Mouse (Mus musculus) hindbrain, embryonic 16.5 days (tissue): Measurements from ENCODE around the gene Usp36. TPM values are rescaled to one million over a fixed set of nuclear protein-coding genes. Genes with fewer than 3 reads are reported as not detected.

Experiments
- ATAC-seq: fragments of 200-750 bp; cut with Nextera tagmentation; 2 replicates; pipeline ENCODE4 v1.8.0; 2017; ENCODE audit warnings: moderate TSS enrichment, moderate library complexity
- H3K27ac ChIP-seq: fragments of 300-500 bp; sonication (generic); 2 replicates; pipeline ENCODE4 v1.5.1; 2014; ENCODE audit warnings: low read depth, mild to moderate bottlenecking, control low read depth, low read length, moderate library complexity
- H3K27me3 ChIP-seq: fragments of 300-500 bp; sonication (generic); replicated peaks from 2 replicates; pipeline ENCODE4 v1.6.1; 2014; ENCODE audit warnings: low read length; ENCODE audit not compliant: control insufficient read depth, insufficient read depth
- H3K36me3 ChIP-seq: fragments of 300-500 bp; sonication (generic); 2 replicates; pipeline ENCODE4 v1.6.1; 2014; ENCODE audit warnings: mild to moderate bottlenecking, low read length, moderate library complexity, mixed read lengths; ENCODE audit not compliant: control insufficient read depth, insufficient read depth
- H3K4me1 ChIP-seq: fragments of 300-500 bp; sonication (generic); 2 replicates; pipeline ENCODE4 v1.6.1; 2014; ENCODE audit warnings: low read depth, low read length; ENCODE audit not compliant: control insufficient read depth, insufficient read depth
- H3K4me2 ChIP-seq: fragments of 300-500 bp; sonication (generic); 2 replicates; pipeline ENCODE4 v1.6.1; 2014; ENCODE audit warnings: mild to moderate bottlenecking, low read length, control low read depth, moderate library complexity
- H3K4me3 ChIP-seq: fragments of 300-500 bp; sonication (generic); 2 replicates; pipeline ENCODE4 v1.5.1; 2014; ENCODE audit warnings: mild to moderate bottlenecking, low read length, control low read depth, moderate library complexity
- H3K9ac ChIP-seq: fragments of 300-500 bp; sonication (generic); 2 replicates; pipeline ENCODE4 v1.6.1; 2014; ENCODE audit warnings: low read depth, mild to moderate bottlenecking, control low read depth, low read length, moderate library complexity
- H3K9me3 ChIP-seq: fragments of 300-500 bp; sonication (generic); 2 replicates; pipeline ENCODE4 v1.6.1; 2014; ENCODE audit warnings: mild to moderate bottlenecking, low read length, moderate library complexity; ENCODE audit not compliant: control insufficient read depth
- WGBS: fragments of 180-500 bp; shearing (Covaris S2); extraction: QIAGEN DNeasy Blood & Tissue Kit; methylation state at CpG from one replicate; pipeline ENCODE4 v1.1.7; 2014; 5-methylcytosine and 5-hydroxymethylcytosine counted together
- polyA plus RNA-seq: library from polyadenylated mRNA; unstranded; fragments of >200 nt; fragmentation: Nextera tagmentation; extraction: Ambion mirVana; gene quantifications from 2 replicates; pipeline ENCODE4 v1.2.1, GENCODE M21; 2015

Gene Usp36
- polyA plus RNA-seq, 1 experiment from 2014 or later: 15.2 TPM

DNA sequence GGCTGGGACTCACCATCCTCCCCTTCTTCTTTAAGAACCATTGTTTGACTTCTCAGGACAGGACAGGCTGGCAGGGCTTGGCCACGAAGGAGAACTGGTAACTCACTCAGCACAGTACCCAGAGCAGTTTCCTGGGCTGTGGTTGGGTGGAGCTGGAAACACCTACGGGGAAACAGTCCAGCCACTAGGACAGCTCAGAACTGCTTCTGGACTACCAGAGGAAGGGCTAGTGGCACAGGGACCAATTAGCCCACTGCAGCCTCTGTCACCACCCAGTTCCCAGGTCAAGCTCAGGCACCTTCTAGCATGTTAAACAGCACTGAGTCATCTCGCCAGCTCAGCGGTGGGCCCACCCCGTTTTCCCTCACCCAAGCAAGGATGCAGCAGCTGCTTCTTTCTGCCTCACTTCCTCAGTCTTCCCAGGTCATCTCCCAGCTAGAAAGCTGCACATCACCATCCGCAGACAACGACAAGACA lies 77.4 kb downstream of the Usp36 start:
- Histone ChIP-seq H3K9me3 (no peaks in the 10 kb centered on the region), H3K36me3 (no peaks in the 10 kb centered on the region), H3K27ac (peak overlapping the region; percentile 45), H3K4me2 (no peak overlapping the region), H3K4me1 (peaks cover 49% of the 10 kb centered on the region), H3K4me3 (no peak overlapping the region), H3K27me3 (no peaks in the 10 kb centered on the region), H3K9ac (no peak overlapping the region)
- WGBS: 71% methylated on average over 7 of the region's 7 CpGs
- no peak for ATAC-seq

DNA sequence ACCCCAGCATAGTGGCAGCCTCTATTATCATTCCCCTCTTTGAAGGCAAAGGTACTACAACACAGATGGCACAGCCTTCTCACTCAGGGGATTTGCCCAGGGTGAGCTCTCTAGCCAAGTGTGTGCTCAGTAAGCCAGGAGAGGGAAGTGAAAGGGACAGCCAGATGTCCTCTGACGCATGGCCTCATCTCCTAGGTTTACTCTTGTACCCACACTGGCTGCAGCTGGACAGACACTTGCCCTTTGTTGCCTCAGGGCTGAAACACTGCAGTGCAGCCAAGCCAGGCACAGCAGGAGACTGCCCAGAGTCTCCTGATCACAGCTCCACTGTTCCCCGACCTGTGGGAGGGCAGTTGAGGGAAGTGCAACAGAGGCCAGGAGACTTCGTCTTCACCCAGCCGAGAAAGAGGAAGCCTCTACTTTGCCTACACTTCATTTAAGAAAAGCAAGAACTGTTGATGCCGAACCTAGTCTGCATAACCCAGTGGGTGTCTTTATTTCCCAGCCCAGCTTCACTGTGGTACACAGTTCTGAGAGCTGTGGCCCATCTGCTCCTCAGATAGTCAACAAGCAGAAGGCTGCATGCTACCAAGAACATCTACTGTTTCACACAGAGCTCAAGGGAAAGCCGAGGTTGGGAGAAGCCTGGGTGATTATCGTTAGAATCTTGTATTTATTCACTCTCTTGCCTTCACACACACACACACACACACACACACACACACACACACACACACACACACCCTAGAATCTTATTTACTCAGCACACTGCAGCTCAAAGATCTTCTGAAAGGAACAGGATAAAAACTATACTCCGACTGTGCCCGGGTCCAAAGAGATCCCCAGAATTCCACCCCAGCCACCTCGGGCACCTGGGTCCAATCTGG lies 78.1 kb downstream of the Usp36 start:
- WGBS: 48% methylated on average over 10 of the region's 10 CpGs
- Histone ChIP-seq H3K27ac (peak overlapping the region; percentile 55), H3K36me3 (no peaks in the 10 kb centered on the region), H3K4me2 (no peak overlapping the region), H3K4me3 (no peak overlapping the region), H3K9ac (no peak overlapping the region), H3K9me3 (no peaks in the 10 kb centered on the region), H3K4me1 (peaks cover 52% of the 10 kb centered on the region), H3K27me3 (no peaks in the 10 kb centered on the region)
- ATAC-seq: no peak

DNA sequence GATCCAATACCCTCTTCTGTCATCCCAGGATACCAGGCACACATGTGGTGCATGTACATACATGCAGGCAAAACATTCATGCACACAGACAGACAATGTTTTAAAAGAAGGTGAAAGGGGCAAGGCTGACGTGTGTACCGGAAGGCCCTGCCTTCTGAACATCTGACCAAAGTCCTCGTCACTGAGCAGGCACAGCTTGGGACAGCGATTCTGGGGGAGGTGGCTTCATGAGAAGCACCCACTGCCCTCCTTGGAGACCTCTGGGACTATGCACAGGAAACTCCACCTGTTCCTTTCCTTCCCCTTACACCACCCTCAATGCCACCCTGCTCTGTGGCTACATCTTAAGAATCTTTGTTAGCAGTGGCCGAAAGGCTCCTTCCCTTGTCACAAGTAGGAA lies 79.1 kb downstream of the Usp36 start:
- Histone ChIP-seq H3K4me2 (no peak overlapping the region), H3K4me3 (no peak overlapping the region), H3K9ac (no peak overlapping the region), H3K27me3 (no peaks in the 10 kb centered on the region), H3K4me1 (peaks cover 52% of the 10 kb centered on the region), H3K9me3 (no peaks in the 10 kb centered on the region), H3K27ac (no peak overlapping the region), H3K36me3 (no peaks in the 10 kb centered on the region)
- ATAC-seq: no peak
- WGBS: 87% methylated on average over 5 of the region's 5 CpGs

- H3K36me3 ChIP-seq: no peaks in the 10 kb centered on the region
- H3K9ac ChIP-seq: no peak overlapping the region
- peak; percentile 75 for ATAC-seq
- no peaks in the 10 kb centered on the region for H3K27me3 ChIP-seq
- no peak overlapping the region for H3K4me3 ChIP-seq
- peaks cover 52% of the 10 kb centered on the region for H3K4me1 ChIP-seq
- 57% methylated on average over 4 of the region's 4 CpGs for WGBS
- peak overlapping the region; percentile 36; the same call in 1 of the 2 replicates for H3K27ac ChIP-seq
- H3K4me2 ChIP-seq: no peak overlapping the region
- H3K9me3 ChIP-seq: no peaks in the 10 kb centered on the region
Measured at GRCm38 (mm10) chr11:118210116-118210515, 79.9 kb downstream of the Usp36 start.

Other genes with a start within 250 kb of the Usp36 start
- gene Dnah17, start 159.6 kb downstream of the Usp36 start, polyA plus RNA-seq: 0.22 and 0.23 TPM in 2 replicates
- 19.7 and 23.3 TPM in 2 replicates for gene Cyth1, start 41.7 kb downstream of the Usp36 start, polyA plus RNA-seq
- gene Cep295nl, start 52.3 kb upstream of the Usp36 start, polyA plus RNA-seq: 0.15 and 0.17 TPM in 2 replicates
- 95.2 and 97.8 TPM in 2 replicates for gene Timp2, start 65.5 kb upstream of the Usp36 start, polyA plus RNA-seq
- gene Lgals3bp, start 111.8 kb upstream of the Usp36 start, polyA plus RNA-seq: 7.1 and 8.1 TPM in 2 replicates
- 25.7 and 29.1 TPM in 2 replicates for gene Cant1, start 128.8 kb upstream of the Usp36 start, polyA plus RNA-seq
- 4.4 and 7.0 TPM in 2 replicates for gene C1qtnf1, start 138.0 kb upstream of the Usp36 start, polyA plus RNA-seq
- gene Engase, start 186.6 kb upstream of the Usp36 start, polyA plus RNA-seq: 6.5 and 8.7 TPM in 2 replicates